Mouse (Mus musculus) heart, adult 11 months (tissue): ENCODE data around the gene Cldn19.

Source experiments
- DNase-seq: peaks from one replicate; pipeline ENCODE4 v3.0.0; 2022

The Cldn19 gene

GRCm38 (mm10) chr4:119255351-119255750 lies at the start of gene Cldn19:
Gene Cldn19, plus strand, starts transcription at chr4:119255414.
- peak; percentile 79 for DNase-seq

GRCm38 (mm10) chr4:119216667-119217066 lies 38.5 kb upstream of the Cldn19 start:
- no peak for DNase-seq

- no peak for DNase-seq
Measured at GRCm38 (mm10) chr4:119218169-119218568, 37.0 kb upstream of the Cldn19 start, which contains the start of gene Tmem269. Gene Tmem269, minus strand, starts transcription at chr4:119218217.

- no peak for DNase-seq
Measured at GRCm38 (mm10) chr4:119223696-119224095, 31.5 kb upstream of the Cldn19 start.

- no peak for DNase-seq
Measured at GRCm38 (mm10) chr4:119224534-119224933, 30.7 kb upstream of the Cldn19 start.

GRCm38 (mm10) chr4:119225719-119226118 lies 29.5 kb upstream of the Cldn19 start:
- no peak for DNase-seq

GRCm38 (mm10) chr4:119226751-119227150 lies 28.5 kb upstream of the Cldn19 start:
- no peak for DNase-seq

- DNase-seq: peak; percentile 100
Measured at GRCm38 (mm10) chr4:119232410-119233255, 22.6 kb upstream of the Cldn19 start, which contains the start of the genes AU022252 and P3h1. Gene AU022252, minus strand, starts transcription at chr4:119232712. Gene P3h1, plus strand, starts transcription at chr4:119232915.

GRCm38 (mm10) chr4:119233256-119233901 lies 21.8 kb upstream of the Cldn19 start:
- DNase-seq: peak; percentile 96

GRCm38 (mm10) chr4:119234348-119234747 lies 20.9 kb upstream of the Cldn19 start:
- no peak for DNase-seq

GRCm38 (mm10) chr4:119238661-119239060 lies 16.6 kb upstream of the Cldn19 start:
- DNase-seq: no peak

GRCm38 (mm10) chr4:119239181-119239682 lies 16.0 kb upstream of the Cldn19 start:
- peak; percentile 93 for DNase-seq

- DNase-seq: no peak
Measured at GRCm38 (mm10) chr4:119241664-119242063, 13.6 kb upstream of the Cldn19 start.

GRCm38 (mm10) chr4:119242571-119242970 lies 12.6 kb upstream of the Cldn19 start:
- DNase-seq: no peak

- peak; percentile 92 for DNase-seq
Measured at GRCm38 (mm10) chr4:119244468-119245240, 10.6 kb upstream of the Cldn19 start.

- DNase-seq: peak; percentile 94
Measured at GRCm38 (mm10) chr4:119245556-119245955, 9.7 kb upstream of the Cldn19 start.

- DNase-seq: no peak
Measured at GRCm38 (mm10) chr4:119245961-119246360, 9.3 kb upstream of the Cldn19 start.

- DNase-seq: peak; percentile 90
Measured at GRCm38 (mm10) chr4:119246688-119247225, 8.5 kb upstream of the Cldn19 start.

GRCm38 (mm10) chr4:119247462-119248235 lies 7.6 kb upstream of the Cldn19 start:
- peak; percentile 98 for DNase-seq

GRCm38 (mm10) chr4:119248407-119248965 lies 6.7 kb upstream of the Cldn19 start:
- peak; percentile 75 for DNase-seq
